Mouse (Mus musculus): ENCODE data around the gene Tas2r116.

Gene Tas2r116

GRCm38 (mm10) chr6:132855138-132855537, at the start of gene Tas2r116:
Gene Tas2r116, plus strand, starts transcription at chr6:132855438.
- DNase-seq, result no peak

DNA sequence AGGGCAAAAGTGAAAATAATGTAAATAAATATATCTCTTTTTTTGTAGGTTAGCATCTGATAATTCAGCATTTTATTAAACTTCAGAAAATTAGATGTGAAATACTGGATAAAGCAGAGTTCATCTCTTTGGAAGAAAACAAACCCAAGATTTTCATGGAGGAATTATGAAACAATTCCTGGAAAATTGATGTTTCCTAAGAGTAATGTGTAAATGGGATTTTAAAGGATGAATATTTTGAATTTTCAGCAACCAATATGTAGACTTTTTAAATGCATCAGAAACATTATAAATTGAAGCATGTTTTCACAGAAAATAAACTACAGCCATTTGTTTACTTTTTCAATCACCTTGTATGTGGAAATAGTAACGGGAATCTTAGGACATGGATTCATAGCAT, 8.4 kb upstream of the Tas2r116 start, which contains the start of gene Tas2r123:
Tas2r123 (plus strand) TSS at position 301 of the 400 bp plus-strand sequence.
- DNase-seq, result no peak

GRCm38 (mm10) chr6:132867708-132868107, 12.5 kb downstream of the Tas2r116 start, which contains the start of gene Tas2r110:
Gene Tas2r110, plus strand, starts transcription at chr6:132868008.
- DNase-seq, result no peak

DNA sequence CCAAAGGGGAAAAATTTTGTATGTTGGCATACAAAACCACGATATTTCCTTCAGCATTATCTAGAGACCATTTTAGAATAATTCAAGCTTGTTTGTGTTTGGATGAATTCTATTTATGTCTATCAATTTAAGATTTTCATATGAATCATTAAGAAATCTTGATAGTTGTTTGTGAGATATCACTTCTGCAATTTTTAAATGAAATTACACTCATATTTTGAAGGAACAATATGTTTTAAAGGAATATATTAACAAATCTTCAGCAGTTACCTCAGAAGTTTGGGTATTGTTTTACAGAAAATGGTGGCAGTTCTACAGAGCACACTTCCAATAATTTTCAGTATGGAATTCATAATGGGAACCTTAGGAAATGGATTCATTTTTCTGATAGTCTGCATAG, 37.5 kb downstream of the Tas2r116 start, which contains the start of gene Tas2r113:
Tas2r113 (plus strand) TSS at position 301 of the 400 bp plus-strand sequence.
- no peak for DNase-seq
